Mouse (Mus musculus) liver, adult 10 weeks (tissue): ENCODE measurements around the gene Msi1. TPM values are rescaled to one million over a fixed set of nuclear protein-coding genes. Genes with fewer than 3 reads are reported as not detected.

Experiments used
- polyA plus RNA-seq: library from polyadenylated mRNA; stranded (reverse); fragments of 350-450 nt; fragmentation: Illumina TruSeq; extraction: RNeasy Lipid Tissue Mini Kit (QIAGEN cat#74804); gene quantifications from one replicate; pipeline ENCODE4 v1.2.3, GENCODE M21; 2014; ENCODE audit warnings: low read depth, low replicate concordance

Gene Msi1
- polyA plus RNA-seq, result not detected

GRCm38 (mm10) chr5:115429359-115430186 lies at the start of gene Msi1:
Gene Msi1 (plus strand): TSS chr5:115429599.

GRCm38 (mm10) chr5:115465642-115466420 lies 36.4 kb downstream of the Msi1 start, which contains the start of gene Pla2g1b:
Gene Pla2g1b (plus strand): TSS chr5:115466262.

GRCm38 (mm10) chr5:115483947-115484920 lies 54.8 kb downstream of the Msi1 start, which contains the start of gene Sirt4:
Gene Sirt4 (minus strand): TSS chr5:115484725.

Other genes starting within 250 kb of the Msi1 start
- gene Cabp1, start 235.2 kb upstream of the Msi1 start, polyA plus RNA-seq, result not detected
- gene Pop5, start 193.8 kb upstream of the Msi1 start, polyA plus RNA-seq, result 15.9 TPM
- gene Rnf10, start 156.7 kb upstream of the Msi1 start, polyA plus RNA-seq, result 28.3 TPM
- 13.9 TPM for gene Coq5, start 149.9 kb upstream of the Msi1 start, polyA plus RNA-seq
- 72.8 TPM for gene Dynll1, start 128.6 kb upstream of the Msi1 start, polyA plus RNA-seq
- 21.8 TPM for gene Srsf9, start 102.4 kb upstream of the Msi1 start, polyA plus RNA-seq
- 31.2 TPM for gene Gatc, start 88.4 kb upstream of the Msi1 start, polyA plus RNA-seq
- 8.7 TPM for gene Triap1, start 88.4 kb upstream of the Msi1 start, polyA plus RNA-seq
- gene Cox6a1, start 80.6 kb upstream of the Msi1 start, polyA plus RNA-seq, result 86.1 TPM
- gene Pla2g1b, start 36.7 kb downstream of the Msi1 start, polyA plus RNA-seq, result not detected
- 11.3 TPM for gene Sirt4, start 55.1 kb downstream of the Msi1 start, polyA plus RNA-seq
- gene Pxn, start 77.1 kb downstream of the Msi1 start, polyA plus RNA-seq, result 5.9 TPM
- 31.0 TPM for gene Rplp0, start 129.9 kb downstream of the Msi1 start, polyA plus RNA-seq
- gene Gcn1l1, start 135.7 kb downstream of the Msi1 start, polyA plus RNA-seq, result 1.6 TPM
- 5.1 TPM for gene Rab35, start 202.3 kb downstream of the Msi1 start, polyA plus RNA-seq